Mouse (Mus musculus) ES-E14 (cell line): ENCODE data around the gene Dhrs11. TPM values are rescaled to one million over a fixed set of nuclear protein-coding genes. Genes with fewer than 3 reads are reported as not detected.

Source experiments
- DNase-seq: peaks from one replicate; pipeline ENCODE4 v3.0.0-alpha.2; 2013; ENCODE audit warnings: low read depth, low spot score
- H3K27ac ChIP-seq: 2 replicates; pipeline ENCODE4 v1.5.1; 2012; ENCODE audit warnings: low read depth, mild to moderate bottlenecking, low read length, moderate library complexity, mixed read lengths; ENCODE audit not compliant: poor library complexity, insufficient read depth, severe bottlenecking
- H3K36me3 ChIP-seq: 2 replicates; pipeline ENCODE4 v1.6.1; 2012; ENCODE audit warnings: mild to moderate bottlenecking, low read length, moderate library complexity, mixed read lengths; ENCODE audit not compliant: control insufficient read depth, poor library complexity, insufficient read depth, severe bottlenecking
- H3K4me1 ChIP-seq, 2 experiments: fragments of 150-350 bp in 1 of 2; sonication (generic) in 1 of 2; 2 replicates each; pipeline ENCODE4 v1.6.1; 2012; ENCODE audit warnings: low read length in 2 of 2, mild to moderate bottlenecking in 1 of 2, mixed read lengths in 1 of 2; ENCODE audit not compliant: control insufficient read depth in 2 of 2, insufficient read depth in 2 of 2, poor library complexity in 1 of 2
- H3K4me3 ChIP-seq, 2 experiments: fragments of 150-350 bp in 1 of 2; sonication (generic) in 1 of 2; 2 replicates each; pipeline ENCODE4 v1.5.1; 2012; ENCODE audit warnings: low read length in 2 of 2, low read depth in 1 of 2, mild to moderate bottlenecking in 1 of 2, mixed read lengths in 1 of 2; ENCODE audit not compliant: insufficient read depth in 1 of 2, poor library complexity in 1 of 2, severe bottlenecking in 1 of 2
- H3K9ac ChIP-seq: 2 replicates; pipeline ENCODE4 v1.6.1; 2012; ENCODE audit warnings: low read depth, mild to moderate bottlenecking, low read length, mixed read lengths; ENCODE audit not compliant: poor library complexity, insufficient read depth, severe bottlenecking
- H3K9me3 ChIP-seq: fragments of 150-350 bp; sonication (generic); 2 replicates; pipeline ENCODE4 v1.6.1; 2012; ENCODE audit warnings: low read depth, mild to moderate bottlenecking, low read length; ENCODE audit not compliant: control insufficient read depth, insufficient read depth
- CHD2 ChIP-seq: IDR thresholded peaks from 2 replicates; pipeline ENCODE4 v1.6.1; 2014; ENCODE audit warnings: mild to moderate bottlenecking, low read depth, low read length, inconsistent platforms
- HCFC1 ChIP-seq: IDR thresholded peaks from 2 replicates; pipeline ENCODE4 v1.6.1; 2012; ENCODE audit warnings: low read length, inconsistent platforms, borderline replicate concordance; ENCODE audit not compliant: insufficient read depth
- MAFK ChIP-seq: IDR thresholded peaks from 2 replicates; pipeline ENCODE4 v1.6.1; 2014; ENCODE audit warnings: mild to moderate bottlenecking, low read depth, low read length, inconsistent platforms; ENCODE audit not compliant: insufficient read depth
- ZC3H11A ChIP-seq: IDR thresholded peaks from 2 replicates; pipeline ENCODE4 v1.6.1; 2012; ENCODE audit warnings: low read depth, mild to moderate bottlenecking, inconsistent platforms, low read length, borderline replicate concordance
- ZNF384 ChIP-seq: IDR thresholded peaks from 2 replicates; pipeline ENCODE4 v1.6.1; 2012; ENCODE audit warnings: low read depth, low read length, inconsistent platforms
- in situ Hi-C, 2 experiments: fragments of 600-800 bp; cut with MboI; formaldehyde crosslinking; loops; one replicate each; pipeline ENCODE4 v1.15.1; 2025; ENCODE audit warnings: low sequenced_read_pairs in 2 of 2, inconsistent platforms in 1 of 2; ENCODE audit not compliant: unreplicated experiment in 2 of 2
- total RNA-seq: library from RNA; depleted of rRNA; stranded (reverse); fragments of 300-350 nt; gene quantifications from 2 replicates; pipeline ENCODE4 v1.2.3, GENCODE M21; 2012

Dhrs11 gene
- total RNA-seq, 1 experiment: 6.2 TPM

GRCm38 (mm10) chr11:84826185-84826584 is 2.6 kb downstream of the Dhrs11 start:
- DNase-seq: no peak
- Histone ChIP-seq H3K4me3 (no peak overlapping the region), H3K9me3 (no peaks in the 10 kb centered on the region), H3K9ac (no peak overlapping the region), H3K27ac (no peak overlapping the region), H3K36me3 (peaks cover 4% of the 10 kb centered on the region; the same call in 1 of the 2 replicates), H3K4me1 (peaks cover 0 to 2% of the 10 kb centered on the region in 2 experiments; a peak in 2 of 4 replicates)
- TF ChIP-seq ZC3H11A: no peak
- TF ChIP-seq MAFK: no peak
- no peak for TF ChIP-seq ZNF384
- TF ChIP-seq HCFC1: no peak
- TF ChIP-seq CHD2: no peak
- in situ Hi-C loops: no loop called here

DNA sequence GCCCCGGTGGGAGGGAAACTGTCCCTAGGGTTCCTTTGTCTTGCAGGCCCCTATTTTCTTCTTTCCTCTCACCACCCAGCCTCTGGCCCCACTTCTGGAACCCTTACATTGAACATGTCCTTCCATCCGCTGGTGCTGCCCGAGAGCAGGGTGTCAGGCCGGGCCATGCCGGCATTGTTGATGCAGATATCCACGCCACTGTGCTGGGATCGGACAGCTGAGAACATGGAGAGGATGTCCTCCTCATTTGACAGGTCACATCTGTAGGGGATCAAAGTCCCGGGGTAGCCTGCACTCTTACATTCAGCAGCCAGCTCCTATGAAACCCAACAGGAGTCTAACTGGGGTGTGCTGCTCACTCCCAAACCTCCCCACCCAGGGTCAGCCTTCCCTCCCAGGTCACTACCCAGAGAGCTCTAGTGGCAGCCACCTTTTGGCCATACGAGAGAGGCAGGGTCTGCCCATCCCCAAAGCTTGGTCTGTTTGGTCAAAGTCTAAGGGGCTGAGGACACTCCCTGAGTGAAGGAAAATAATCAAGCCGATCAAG is 3.5 kb downstream of the Dhrs11 start:
- H3K9ac ChIP-seq: no peak overlapping the region
- no peak for DNase-seq
- no peaks in the 10 kb centered on the region for H3K9me3 ChIP-seq
- no peak overlapping the region for H3K4me3 ChIP-seq
- no peak overlapping the region for H3K27ac ChIP-seq
- H3K36me3 ChIP-seq: peaks cover 2% of the 10 kb centered on the region; the same call in 1 of the 2 replicates
- H3K4me1 ChIP-seq: peaks cover 0 to 2% of the 10 kb centered on the region in 2 experiments; a peak in 2 of 4 replicates
- no peak for TF ChIP-seq CHD2
- in situ Hi-C loops: no loop called here

DNA sequence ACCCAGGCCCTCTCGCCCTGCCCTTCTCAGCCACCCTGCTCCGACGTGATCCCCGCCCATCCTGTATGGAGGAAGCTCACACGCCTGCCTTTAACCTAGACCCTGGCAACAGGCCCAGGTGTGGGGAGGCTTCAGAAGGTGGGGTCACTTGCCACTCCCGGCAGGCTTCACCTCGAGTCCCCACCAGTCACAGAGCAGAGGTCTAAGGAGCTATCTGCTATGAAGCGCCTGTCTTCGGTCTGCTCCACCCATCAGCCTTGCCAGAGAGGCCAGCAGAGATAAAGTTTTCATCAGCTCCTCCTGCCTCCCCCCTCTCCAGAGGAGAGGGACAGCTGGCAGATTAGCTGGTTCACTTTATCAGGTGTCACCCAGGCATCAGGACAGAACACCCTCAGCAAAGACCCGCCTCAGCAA is 5.3 kb downstream of the Dhrs11 start:
- TF ChIP-seq ZC3H11A (no peak), HCFC1 (no peak), ZNF384 (no peak), MAFK (no peak), CHD2 (no peak)
- Histone ChIP-seq H3K36me3 (peaks cover 2% of the 10 kb centered on the region; the same call in 1 of the 2 replicates), H3K4me1 (peaks cover 2 to 4% of the 10 kb centered on the region in 2 experiments; a peak in 3 of 4 replicates), H3K9me3 (no peaks in the 10 kb centered on the region), H3K27ac (no peak overlapping the region), H3K9ac (0 out of 2 replicates have a peak overlapping the region, but pooled peaks have one; percentile 3), H3K4me3 (no peak overlapping the region)
- in situ Hi-C loops: no loop called here
- DNase-seq: no peak

DNA sequence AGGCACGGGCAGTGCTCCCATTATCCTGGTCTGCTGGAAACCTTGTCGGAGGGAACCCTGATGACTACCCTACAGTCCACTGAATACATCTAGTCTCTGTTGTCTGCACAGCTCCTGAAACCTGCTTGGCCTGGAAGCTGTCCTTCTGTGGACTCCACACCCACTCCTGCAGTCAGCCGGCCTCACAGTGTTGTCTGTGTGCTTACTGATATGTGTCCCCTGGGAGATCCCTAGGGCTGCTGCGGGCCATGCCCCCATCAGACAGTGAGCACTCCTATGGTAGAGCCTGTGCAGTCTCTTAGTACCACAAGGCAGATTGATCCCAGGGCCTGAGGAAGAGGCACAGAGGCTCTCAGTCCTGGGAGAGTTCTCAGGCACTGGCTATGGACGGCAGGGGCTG is 6.3 kb downstream of the Dhrs11 start:
- in situ Hi-C loops: no loop called here
- no peak for DNase-seq
- Histone ChIP-seq H3K9ac (no peak overlapping the region), H3K4me1 (peaks cover 2 to 4% of the 10 kb centered on the region in 2 experiments; a peak in 3 of 4 replicates), H3K36me3 (peaks cover 2% of the 10 kb centered on the region; the same call in 1 of the 2 replicates), H3K4me3 (no peak overlapping the region), H3K27ac (no peak overlapping the region), H3K9me3 (no peaks in the 10 kb centered on the region)
- TF ChIP-seq ZC3H11A: no peak
- TF ChIP-seq CHD2: no peak
- TF ChIP-seq HCFC1: no peak
- no peak for TF ChIP-seq MAFK
- no peak for TF ChIP-seq ZNF384

DNA sequence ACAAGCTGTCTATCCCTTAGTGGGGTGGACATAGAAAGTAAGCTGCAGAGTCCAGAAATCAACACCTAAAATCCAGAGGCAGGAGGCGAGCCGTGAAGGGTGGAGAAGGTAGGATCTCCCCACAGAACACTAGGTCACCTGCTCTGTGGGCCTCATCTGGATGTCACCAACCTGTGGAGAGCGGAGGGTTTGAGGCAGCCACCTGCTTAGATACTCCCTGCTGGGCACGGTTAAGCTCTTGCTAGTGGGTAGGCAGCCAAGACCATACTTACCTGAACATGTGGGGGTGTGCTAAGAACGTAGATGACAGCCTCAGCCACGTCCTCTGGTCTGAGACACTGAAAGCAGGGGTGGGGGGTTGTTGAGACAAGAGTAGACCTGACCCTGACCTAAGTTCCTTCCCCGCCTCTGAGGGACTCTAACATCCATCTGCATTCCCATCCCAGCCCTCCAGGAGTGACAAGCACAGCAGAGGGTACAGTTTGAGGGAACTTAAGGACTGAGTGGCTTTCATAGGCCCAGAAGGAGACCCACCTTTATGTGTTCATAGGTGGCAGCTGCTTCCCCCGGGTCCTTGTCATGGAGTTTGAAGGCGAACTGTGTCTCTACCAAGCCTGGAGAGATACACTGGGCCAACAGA is 7.5 kb downstream of the Dhrs11 start:
- TF ChIP-seq CHD2 (no peak), HCFC1 (no peak), ZNF384 (no peak), MAFK (no peak), ZC3H11A (no peak)
- DNase-seq: no peak
- H3K9me3 ChIP-seq: no peaks in the 10 kb centered on the region

More for the DNA sequence above, 7.5 kb downstream of the Dhrs11 start:
- Histone ChIP-seq H3K9ac (no peak overlapping the region), H3K27ac (no peak overlapping the region), H3K4me3 (no peak overlapping the region), H3K4me1 (peaks cover 2 to 4% of the 10 kb centered on the region in 2 experiments; a peak in 3 of 4 replicates), H3K36me3 (peaks cover 2% of the 10 kb centered on the region; the same call in 1 of the 2 replicates)
- in situ Hi-C loops: no loop called here
